Mouse (Mus musculus): ENCODE measurements around the gene Tmem237. TPM values are rescaled to one million over a fixed set of nuclear protein-coding genes. Genes with fewer than 3 reads are reported as not detected.

Gene Tmem237
- 33.8 and 37.1 TPM in 2 replicates for polyA plus RNA-seq (2015; fragmentation: Nextera tagmentation; extraction: Ambion mirVana)

DNA sequence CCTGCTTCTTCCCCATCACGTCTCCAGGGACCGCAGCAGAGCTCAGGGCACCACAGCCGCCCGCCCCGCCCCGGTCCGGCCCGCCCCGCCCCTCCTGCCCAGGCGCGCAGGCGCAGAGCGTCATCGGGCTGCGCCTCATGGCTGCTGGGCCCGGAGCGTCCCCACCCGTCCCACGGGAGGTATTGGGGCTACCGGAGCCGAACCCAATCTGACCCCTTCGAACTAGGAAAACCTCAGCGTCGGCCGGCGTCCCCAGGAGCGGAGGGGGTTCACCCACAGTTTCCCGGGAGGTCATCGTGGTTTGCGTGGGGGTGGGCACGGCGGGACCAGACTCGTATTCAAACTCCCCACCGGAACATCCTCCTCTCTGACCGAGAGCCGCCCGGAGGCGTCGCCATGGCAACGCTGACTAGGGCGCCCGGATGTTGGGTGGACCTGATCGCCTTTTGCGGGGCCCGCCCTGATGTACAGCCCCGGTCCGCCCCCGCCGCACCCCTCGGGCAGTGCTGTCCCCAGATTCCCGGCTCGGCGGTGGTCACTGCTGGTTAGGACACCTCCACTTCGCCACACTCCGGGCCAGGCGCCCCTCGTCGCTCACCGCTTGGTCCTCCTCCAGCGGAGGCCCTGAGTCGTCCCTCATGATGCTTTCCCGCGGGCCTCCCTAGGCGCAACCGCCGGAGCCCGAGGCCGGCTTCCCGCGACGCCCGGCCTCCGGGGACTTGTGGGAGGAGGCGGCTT lies at the start of gene Tmem237:
Tmem237 (minus strand) TSS at position 689 of the 738 bp plus-strand sequence.
- H3K9ac ChIP-seq = peak within 1 kb of the TSS; percentile 77
- peak; percentile 99 for ATAC-seq
- H3K27me3 ChIP-seq (replicated peaks) = no peaks in the 10 kb centered on the region
- no peaks in the 10 kb centered on the region for H3K36me3 ChIP-seq
- WGBS = under 1% methylated on average over 74 of the region's 74 CpGs
- H3K9me3 ChIP-seq = no peaks in the 10 kb centered on the region
- 0 out of 2 replicates have a peak, but pooled peaks cover 4% of the 10 kb centered on the region for H3K4me1 ChIP-seq (replicated peaks)
- H3K27ac ChIP-seq = peak within 1 kb of the TSS; percentile 82
- H3K4me2 ChIP-seq (replicated peaks) = peak within 1 kb of the TSS; percentile 78
- peak within 1 kb of the TSS; percentile 80 for H3K4me3 ChIP-seq (replicated peaks)

DNA sequence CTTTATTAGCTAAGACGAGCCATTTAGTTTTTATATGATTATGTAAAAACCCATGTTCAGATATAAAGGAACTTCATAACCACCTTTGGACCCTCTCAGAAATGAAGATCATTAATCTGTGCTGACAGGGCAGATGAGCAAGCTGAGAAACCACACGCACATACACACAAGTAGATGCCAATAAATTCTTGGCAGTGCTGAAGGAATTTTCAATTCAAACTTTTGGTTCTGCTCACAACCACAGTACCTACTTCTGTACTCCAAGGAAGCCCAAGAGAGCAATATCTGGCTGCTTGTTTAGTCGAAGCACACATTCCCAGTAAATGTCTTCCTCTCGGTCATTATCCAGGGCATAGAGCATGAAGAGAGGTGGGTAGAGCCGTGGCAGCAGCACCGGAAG lies 49.4 kb upstream of the Tmem237 start:
- 80% methylated on average over 6 of the region's 6 CpGs for WGBS
- H3K36me3 ChIP-seq = no peaks in the 10 kb centered on the region
- no peak overlapping the region for H3K27ac ChIP-seq
- H3K4me2 ChIP-seq (replicated peaks) = no peak overlapping the region
- no peaks in the 10 kb centered on the region for H3K9me3 ChIP-seq
- no peaks in the 10 kb centered on the region; the same call in 1 of the 2 replicates for H3K4me1 ChIP-seq (replicated peaks)
- no peak overlapping the region for H3K4me3 ChIP-seq (replicated peaks)
- no peak for ATAC-seq
- no peaks in the 10 kb centered on the region for H3K27me3 ChIP-seq (replicated peaks)
- H3K9ac ChIP-seq = no peak overlapping the region

DNA sequence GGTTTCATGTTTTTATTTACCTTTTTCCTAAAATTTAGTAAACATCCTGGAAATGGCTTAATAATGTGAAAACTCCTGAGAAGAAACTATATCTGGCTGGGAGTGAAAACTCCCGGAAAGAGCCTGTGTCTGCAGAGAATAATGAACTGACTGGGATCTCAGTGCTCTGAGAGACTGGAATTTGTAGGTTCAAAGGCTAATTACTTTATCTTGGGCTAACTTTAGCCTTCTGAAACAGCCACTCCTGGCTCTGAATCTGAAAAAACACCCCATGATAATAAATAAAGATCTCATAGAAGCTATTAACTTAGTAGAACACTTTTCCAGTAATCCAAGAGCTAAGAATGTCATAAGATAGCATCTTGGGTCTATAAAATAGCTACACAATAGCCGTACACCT lies 48.3 kb upstream of the Tmem237 start:
- ATAC-seq = no peak
- Histone ChIP-seq H3K9me3 (no peaks in the 10 kb centered on the region), H3K27me3 (replicated peaks) (no peaks in the 10 kb centered on the region), H3K9ac (no peak overlapping the region), H3K4me2 (replicated peaks) (no peak overlapping the region), H3K4me3 (replicated peaks) (no peak overlapping the region), H3K4me1 (replicated peaks) (no peaks in the 10 kb centered on the region; the same call in 1 of the 2 replicates), H3K36me3 (0 out of 2 replicates have a peak, but pooled peaks cover 4% of the 10 kb centered on the region), H3K27ac (no peak overlapping the region)
- WGBS = 40% methylated on average over 2 of the region's 2 CpGs

DNA sequence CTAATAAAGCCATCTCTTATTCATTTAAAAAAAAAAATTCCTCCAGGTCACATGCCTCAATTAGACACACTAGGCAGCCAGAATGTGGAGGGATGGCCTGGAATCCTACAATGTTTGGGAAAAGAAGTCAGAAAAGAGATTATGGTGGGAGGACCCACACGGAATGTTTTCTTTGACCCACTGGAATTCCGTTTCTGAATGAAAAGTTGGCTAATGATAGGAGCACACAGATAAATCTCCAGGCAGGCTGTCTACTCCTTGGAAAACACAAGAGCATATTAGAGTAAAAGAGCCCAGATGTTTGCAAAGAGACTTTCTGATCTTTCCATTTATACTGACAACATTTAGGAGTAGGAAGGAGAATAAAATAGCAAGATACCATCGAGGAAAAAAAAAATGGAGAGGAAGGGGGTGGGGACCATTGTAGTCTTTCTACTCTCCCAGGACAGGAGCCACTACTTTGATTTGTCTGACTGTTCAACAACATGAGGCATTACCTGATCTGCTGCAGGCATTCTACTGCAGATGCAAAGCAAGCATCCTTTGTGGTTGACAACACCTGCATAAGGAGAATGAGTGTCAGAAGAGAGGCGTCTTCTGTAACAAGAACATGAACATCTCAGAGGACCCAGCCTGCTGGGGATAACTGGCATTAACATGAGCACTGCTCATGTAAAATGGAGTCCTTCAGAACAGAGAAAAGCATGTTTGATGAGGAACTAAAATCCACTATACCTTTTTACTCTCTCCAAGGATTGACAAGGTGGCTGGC lies 47.6 kb upstream of the Tmem237 start:
- no peak overlapping the region for H3K4me3 ChIP-seq (replicated peaks)
- no peak for ATAC-seq
- WGBS = 76% methylated on average over 4 of the region's 4 CpGs
- no peaks in the 10 kb centered on the region for H3K9me3 ChIP-seq
- H3K27me3 ChIP-seq (replicated peaks) = no peaks in the 10 kb centered on the region
- H3K4me1 ChIP-seq (replicated peaks) = no peaks in the 10 kb centered on the region; the same call in 1 of the 2 replicates
- 0 out of 2 replicates have a peak, but pooled peaks cover 6% of the 10 kb centered on the region for H3K36me3 ChIP-seq
- H3K9ac ChIP-seq = no peak overlapping the region
- H3K4me2 ChIP-seq (replicated peaks) = no peak overlapping the region
- H3K27ac ChIP-seq = no peak overlapping the region

DNA sequence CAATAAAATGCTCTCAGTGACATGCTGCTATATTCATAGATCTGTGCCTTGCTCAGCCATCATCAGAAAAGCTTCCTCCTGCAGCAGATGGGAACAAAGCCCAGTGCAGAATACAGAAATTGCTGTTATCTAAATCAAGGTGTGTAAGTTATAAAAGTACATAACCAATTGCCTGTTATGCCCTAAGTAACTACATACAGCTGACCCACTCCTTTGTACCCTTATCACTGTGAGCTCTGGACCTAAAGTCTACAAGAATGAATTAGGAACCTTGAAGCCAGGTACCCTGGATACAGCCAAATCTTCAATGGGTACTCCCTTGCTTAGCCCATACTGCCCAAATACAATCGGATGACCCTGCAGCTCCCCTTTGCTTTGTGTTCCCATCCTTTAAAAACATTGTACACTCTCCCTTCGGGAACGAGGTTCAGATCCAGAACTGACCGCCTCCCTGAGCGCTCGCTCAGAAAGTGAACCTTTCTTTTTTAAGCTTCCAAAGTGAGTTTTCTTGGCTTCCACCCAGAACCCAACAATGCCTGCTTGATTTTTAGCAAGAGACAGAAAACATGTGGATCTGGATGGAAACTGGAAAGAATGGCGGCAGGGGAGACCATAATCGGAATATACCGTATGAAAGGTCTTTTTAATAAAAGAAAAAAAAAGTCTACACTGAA lies 46.2 kb upstream of the Tmem237 start:
- Histone ChIP-seq H3K27ac (0 out of 2 replicates have a peak overlapping the region, but pooled peaks have one; percentile 15), H3K4me1 (replicated peaks) (no peaks in the 10 kb centered on the region), H3K4me3 (replicated peaks) (no peak overlapping the region), H3K9me3 (no peaks in the 10 kb centered on the region), H3K27me3 (replicated peaks) (no peaks in the 10 kb centered on the region), H3K36me3 (0 out of 2 replicates have a peak, but pooled peaks cover 6% of the 10 kb centered on the region), H3K4me2 (replicated peaks) (no peak overlapping the region), H3K9ac (no peak overlapping the region)
- peak; percentile 72 for ATAC-seq
- 90% methylated on average over 9 of the region's 9 CpGs for WGBS

DNA sequence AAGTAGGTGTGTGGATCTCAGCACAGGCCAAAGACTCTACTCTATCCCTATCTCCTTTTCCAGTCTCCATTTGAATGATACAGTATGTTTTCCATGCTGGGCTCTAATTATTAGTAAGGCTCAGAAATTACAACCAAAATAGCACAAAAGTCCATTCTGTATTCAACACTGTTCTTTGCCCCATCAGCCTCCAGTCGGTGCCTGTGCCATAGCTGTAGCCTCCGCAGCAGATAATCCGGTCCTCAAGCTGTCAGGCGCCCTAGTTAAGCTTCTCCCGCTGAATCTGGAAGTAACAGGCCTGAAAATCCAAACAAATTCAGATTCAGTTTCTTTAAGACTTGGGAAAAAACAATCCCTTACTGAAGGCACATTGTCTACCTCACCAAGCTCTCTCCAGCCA lies 43.7 kb upstream of the Tmem237 start:
- Histone ChIP-seq H3K9me3 (no peaks in the 10 kb centered on the region), H3K27ac (no peak overlapping the region), H3K9ac (no peak overlapping the region), H3K4me1 (replicated peaks) (no peaks in the 10 kb centered on the region), H3K4me3 (replicated peaks) (no peak overlapping the region), H3K27me3 (replicated peaks) (no peaks in the 10 kb centered on the region), H3K4me2 (replicated peaks) (no peak overlapping the region), H3K36me3 (0 out of 2 replicates have a peak, but pooled peaks cover 6% of the 10 kb centered on the region)
- WGBS = 75% methylated on average over 5 of the region's 5 CpGs
- no peak for ATAC-seq

DNA sequence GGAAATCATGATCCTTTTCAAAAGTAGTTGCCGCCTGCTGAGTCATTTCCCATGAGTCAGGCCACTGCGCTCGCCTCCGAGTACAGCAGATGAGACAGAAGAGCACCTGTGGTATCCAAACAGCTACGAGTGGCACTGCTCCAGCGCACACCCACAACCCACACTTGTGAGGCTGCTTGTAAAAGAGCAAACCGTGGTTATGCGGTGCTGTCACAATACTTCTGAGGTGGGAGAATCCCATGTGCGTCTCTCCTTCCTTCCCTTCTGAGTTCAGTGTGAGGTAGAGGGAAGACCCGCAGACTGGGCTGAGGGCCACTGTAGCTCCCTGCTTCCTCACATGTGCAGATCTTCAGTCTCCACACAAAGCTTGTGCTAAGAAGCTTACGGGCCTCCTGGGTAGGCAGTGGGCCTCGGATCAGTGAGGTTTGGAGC lies 42.8 kb upstream of the Tmem237 start, which contains the start of gene Mpp4:
Mpp4 (minus strand) TSS at position 360 of the 432 bp plus-strand sequence.
- Histone ChIP-seq H3K4me1 (replicated peaks) (no peaks in the 10 kb centered on the region), H3K27ac (no peak within 1 kb of the TSS), H3K27me3 (replicated peaks) (no peaks in the 10 kb centered on the region), H3K36me3 (0 out of 2 replicates have a peak, but pooled peaks cover 6% of the 10 kb centered on the region), H3K4me2 (replicated peaks) (no peak within 1 kb of the TSS), H3K9ac (no peak within 1 kb of the TSS), H3K9me3 (no peaks in the 10 kb centered on the region), H3K4me3 (replicated peaks) (no peak within 1 kb of the TSS)
- ATAC-seq = no peak
- 75% methylated on average over 12 of the region's 12 CpGs for WGBS

DNA sequence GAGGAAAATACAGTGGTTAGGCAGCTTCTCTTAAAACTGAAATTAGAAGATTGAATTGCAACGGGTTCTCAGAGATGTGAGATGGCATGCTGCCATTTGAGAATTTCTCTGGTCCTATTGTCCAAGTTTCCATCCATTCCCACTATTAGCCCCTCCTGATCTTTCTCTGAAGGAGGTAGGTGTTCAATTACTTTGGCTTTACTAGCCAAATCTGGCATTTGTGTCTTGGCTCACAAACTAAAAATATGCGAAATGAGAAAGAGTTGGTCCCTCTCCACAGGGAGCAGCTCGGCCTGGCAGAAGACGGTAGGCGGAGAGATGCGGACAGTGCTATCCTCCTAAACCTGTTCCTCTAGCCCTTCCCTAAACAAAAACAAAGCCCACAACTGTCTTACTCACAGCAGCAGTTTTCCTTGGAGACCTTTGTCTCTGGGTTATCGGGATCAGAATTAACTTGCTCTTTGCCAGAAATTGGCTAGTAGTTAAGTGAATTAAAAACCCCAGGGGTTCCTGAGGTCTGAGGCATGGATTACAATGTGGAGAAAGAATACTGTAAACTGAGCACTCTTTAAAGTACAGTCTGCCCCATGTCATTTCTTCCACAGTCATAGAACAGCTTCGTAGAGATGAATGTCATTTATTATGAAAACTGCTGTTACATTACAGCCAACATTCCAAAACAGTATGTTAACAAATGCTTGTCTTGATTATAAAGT lies 42.3 kb upstream of the Tmem237 start:
- Histone ChIP-seq H3K27ac (no peak overlapping the region), H3K9me3 (no peaks in the 10 kb centered on the region), H3K27me3 (replicated peaks) (no peaks in the 10 kb centered on the region), H3K4me1 (replicated peaks) (no peaks in the 10 kb centered on the region), H3K4me2 (replicated peaks) (no peak overlapping the region), H3K9ac (no peak overlapping the region), H3K36me3 (0 out of 2 replicates have a peak, but pooled peaks cover 6% of the 10 kb centered on the region), H3K4me3 (replicated peaks) (no peak overlapping the region)
- ATAC-seq = no peak
- WGBS = 78% methylated on average over 8 of the region's 8 CpGs

DNA sequence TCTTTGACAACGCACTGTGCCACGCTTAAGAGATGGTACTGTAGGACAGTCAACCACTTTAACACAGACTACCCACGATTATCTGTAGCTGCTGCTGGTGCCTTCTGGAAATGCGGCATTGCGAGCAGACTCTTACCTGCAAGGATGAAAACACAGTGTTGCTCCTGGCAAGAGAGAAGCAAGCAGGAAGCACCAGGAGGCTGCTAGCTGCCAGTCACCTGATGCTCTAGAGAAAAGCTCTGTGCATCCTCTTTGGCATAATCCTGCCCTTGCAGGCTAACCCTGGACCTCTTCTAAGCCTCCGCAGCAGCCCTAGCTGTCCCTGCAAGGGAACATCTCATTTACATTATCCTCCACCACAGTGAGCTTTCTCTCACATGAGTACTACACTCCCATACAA lies 41.2 kb upstream of the Tmem237 start:
- H3K36me3 ChIP-seq = 0 out of 2 replicates have a peak, but pooled peaks cover 6% of the 10 kb centered on the region
- WGBS = 91% methylated on average over 6 of the region's 6 CpGs
- no peaks in the 10 kb centered on the region for H3K27me3 ChIP-seq (replicated peaks)
- H3K4me1 ChIP-seq (replicated peaks) = no peaks in the 10 kb centered on the region
- H3K4me2 ChIP-seq (replicated peaks) = no peak overlapping the region
- no peak for ATAC-seq
- no peak overlapping the region for H3K9ac ChIP-seq
- H3K4me3 ChIP-seq (replicated peaks) = no peak overlapping the region
- no peak overlapping the region for H3K27ac ChIP-seq
- no peaks in the 10 kb centered on the region for H3K9me3 ChIP-seq

DNA sequence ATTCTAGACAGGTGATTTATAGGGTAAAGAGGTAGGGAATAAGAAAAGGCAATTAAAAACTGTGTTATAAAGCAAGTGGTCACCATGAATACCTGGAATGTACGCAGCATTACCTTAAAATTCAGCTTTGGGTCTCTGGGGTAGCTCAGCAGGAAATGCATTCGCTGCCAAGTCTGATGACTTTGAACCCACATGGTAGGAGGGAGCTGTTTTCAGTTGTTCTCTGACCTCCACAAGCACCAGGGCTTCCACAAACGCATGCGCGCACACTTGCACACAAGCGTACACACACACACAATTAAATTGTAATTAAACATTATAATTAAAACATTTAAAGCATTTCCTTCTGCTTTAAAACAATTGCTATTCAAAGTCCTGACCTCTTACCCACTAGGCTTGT lies 40.7 kb upstream of the Tmem237 start:
- Histone ChIP-seq H3K9me3 (no peaks in the 10 kb centered on the region), H3K27me3 (replicated peaks) (no peaks in the 10 kb centered on the region), H3K36me3 (0 out of 2 replicates have a peak, but pooled peaks cover 6% of the 10 kb centered on the region), H3K9ac (no peak overlapping the region), H3K4me2 (replicated peaks) (no peak overlapping the region), H3K4me1 (replicated peaks) (no peaks in the 10 kb centered on the region), H3K27ac (no peak overlapping the region), H3K4me3 (replicated peaks) (no peak overlapping the region)
- WGBS = 88% methylated on average over 6 of the region's 6 CpGs
- ATAC-seq = no peak

DNA sequence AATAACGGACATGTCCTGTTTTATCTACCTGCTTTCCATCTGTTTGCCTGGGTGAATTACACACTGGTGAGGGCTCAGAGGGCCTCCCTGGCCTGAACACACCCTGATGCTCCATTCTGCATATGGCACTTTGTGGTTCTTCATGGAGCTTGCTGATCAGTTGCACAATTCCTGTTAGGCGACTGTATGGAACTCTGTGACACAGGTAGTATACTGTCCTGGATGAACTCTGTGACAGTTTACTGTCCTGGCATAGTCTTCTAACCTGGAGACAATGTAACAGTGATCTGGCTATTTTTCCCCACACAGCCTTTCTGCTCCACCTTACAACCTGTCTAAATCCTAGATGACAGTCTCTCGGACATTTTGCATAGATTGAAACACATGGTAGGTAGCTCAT lies 38.9 kb upstream of the Tmem237 start:
- no peaks in the 10 kb centered on the region for H3K4me1 ChIP-seq (replicated peaks)
- H3K27me3 ChIP-seq (replicated peaks) = no peaks in the 10 kb centered on the region
- WGBS = 79% methylated on average over 3 of the region's 3 CpGs
- no peak overlapping the region for H3K4me2 ChIP-seq (replicated peaks)
- no peak for ATAC-seq
- H3K36me3 ChIP-seq = 0 out of 2 replicates have a peak, but pooled peaks cover 6% of the 10 kb centered on the region
- H3K9me3 ChIP-seq = no peaks in the 10 kb centered on the region
- no peak overlapping the region for H3K9ac ChIP-seq
- no peak overlapping the region for H3K27ac ChIP-seq
- H3K4me3 ChIP-seq (replicated peaks) = no peak overlapping the region
